Mouse (Mus musculus) testis, adult 2 months (tissue): Measurements from ENCODE around the gene Mospd3. TPM values are rescaled to one million over a fixed set of nuclear protein-coding genes. Genes with fewer than 3 reads are reported as not detected.

Source experiments
- H3K27ac ChIP-seq: fragments of 200-500 bp; 2 replicates; pipeline ENCODE4 v1.5.1; 2012; ENCODE audit warnings: low read depth, low read length; ENCODE audit not compliant: control insufficient read depth, insufficient read depth
- H3K27me3 ChIP-seq: fragments of 200-500 bp; 2 replicates; pipeline ENCODE4 v1.6.1; 2012; ENCODE audit warnings: mild to moderate bottlenecking, low read length, moderate library complexity; ENCODE audit not compliant: control insufficient read depth, insufficient read depth
- H3K36me3 ChIP-seq: fragments of 200-500 bp; 2 replicates; pipeline ENCODE4 v1.6.1; 2012; ENCODE audit warnings: mild to moderate bottlenecking, low read length; ENCODE audit not compliant: control insufficient read depth, insufficient read depth
- H3K4me1 ChIP-seq: fragments of 200-500 bp; 2 replicates; pipeline ENCODE4 v1.6.1; 2012; ENCODE audit warnings: low read length; ENCODE audit not compliant: control insufficient read depth, insufficient read depth
- H3K4me3 ChIP-seq: fragments of 200-500 bp; 2 replicates; pipeline ENCODE4 v1.5.1; 2012; ENCODE audit warnings: low read depth, mild to moderate bottlenecking, low read length, moderate library complexity, mixed read lengths; ENCODE audit not compliant: control insufficient read depth
- CTCF ChIP-seq: fragments of 200-500 bp; IDR thresholded peaks from 2 replicates; pipeline ENCODE4 v1.5.1; 2012; ENCODE audit warnings: low read depth, mild to moderate bottlenecking, inconsistent platforms, low read length, moderate library complexity; ENCODE audit not compliant: control insufficient read depth, insufficient read depth, insufficient replicate concordance
- POLR2A ChIP-seq: fragments of 200-500 bp; IDR thresholded peaks from 2 replicates; pipeline ENCODE4 v1.6.1; 2012; ENCODE audit warnings: low read depth, mild to moderate bottlenecking, inconsistent platforms, low read length, moderate library complexity; ENCODE audit not compliant: control insufficient read depth
- polyA plus RNA-seq: library from polyadenylated mRNA; depleted of rRNA; stranded (reverse); fragments of >200 nt; gene quantifications from 2 replicates; pipeline ENCODE4 v1.2.3, GENCODE M21; 2012

The Mospd3 gene
- polyA plus RNA-seq, 1 experiment: 45.2 TPM

DNA sequence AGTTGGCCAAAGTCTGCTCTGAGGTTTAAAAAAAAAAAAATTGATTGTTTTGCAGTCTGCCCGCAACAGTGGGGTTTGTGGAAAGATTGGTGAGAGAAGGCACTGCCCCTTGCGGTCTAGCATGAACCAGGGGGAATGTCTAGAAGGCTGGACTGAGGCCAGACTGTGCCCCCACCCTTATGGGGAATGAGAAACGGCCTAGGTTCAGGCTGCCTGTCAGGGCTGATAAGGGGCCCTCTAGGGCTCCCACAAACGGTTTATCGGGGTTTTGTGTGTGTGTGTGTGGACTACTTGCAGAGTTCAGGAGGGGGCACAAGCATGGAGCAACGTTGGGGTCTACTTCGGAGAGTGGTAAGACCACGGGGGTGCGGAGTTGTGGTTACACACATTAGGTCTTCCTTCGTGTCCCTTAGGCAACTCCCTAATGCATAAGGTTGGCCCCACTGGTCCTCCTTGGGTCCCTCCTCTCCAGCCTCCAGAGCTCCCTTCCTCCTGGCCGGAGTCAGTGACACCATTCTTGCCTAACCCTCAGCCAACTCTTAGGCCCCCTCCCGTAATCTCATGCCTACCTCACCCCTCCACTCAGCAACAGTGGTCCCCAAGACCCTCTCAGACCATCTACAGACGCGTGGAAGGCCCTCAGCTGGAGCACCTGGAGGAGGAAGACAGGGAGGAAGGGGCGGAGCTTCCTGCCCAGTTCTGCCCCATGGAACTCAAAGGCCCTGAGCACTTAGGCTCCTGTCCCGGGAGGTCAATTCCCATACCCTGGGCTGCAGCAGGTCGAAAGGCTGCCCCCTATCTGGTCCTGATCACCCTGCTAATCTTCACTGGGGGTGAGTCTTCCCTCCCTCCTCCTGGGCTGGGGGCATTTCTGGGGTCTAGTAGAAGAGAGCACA lies 29.9 kb downstream of the Mospd3 start:
- H3K4me3 ChIP-seq: peak overlapping the region; percentile 38
- no peaks in the 10 kb centered on the region for H3K36me3 ChIP-seq
- H3K4me1 ChIP-seq: peaks cover 41% of the 10 kb centered on the region
- no peaks in the 10 kb centered on the region for H3K27me3 ChIP-seq
- TF ChIP-seq CTCF (no peak), POLR2A (no peak)
- no peak overlapping the region for H3K27ac ChIP-seq

DNA sequence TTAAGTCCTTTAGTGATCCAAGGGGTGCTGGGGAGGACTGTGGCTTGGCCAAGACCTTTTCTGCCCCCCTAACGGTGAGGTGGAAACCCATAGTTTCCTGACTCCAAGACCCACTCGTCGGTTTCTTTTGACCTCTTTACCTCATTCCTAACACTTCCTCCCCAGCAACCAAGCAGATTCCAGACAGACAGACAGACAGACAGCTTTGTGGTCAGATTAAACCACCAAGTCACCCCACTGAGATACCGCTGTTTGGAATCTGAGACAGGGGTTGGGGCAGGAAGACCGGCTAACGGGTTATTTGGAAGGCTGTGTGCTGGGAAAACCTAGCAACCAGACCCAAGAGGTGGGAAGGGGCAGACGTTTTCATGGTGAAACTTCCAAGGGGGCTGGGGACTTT lies 30.7 kb downstream of the Mospd3 start:
- Histone ChIP-seq H3K27me3 (no peaks in the 10 kb centered on the region), H3K36me3 (no peaks in the 10 kb centered on the region), H3K27ac (no peak overlapping the region), H3K4me3 (peak overlapping the region; percentile 39), H3K4me1 (peaks cover 41% of the 10 kb centered on the region)
- TF ChIP-seq CTCF: no peak
- no peak for TF ChIP-seq POLR2A

DNA sequence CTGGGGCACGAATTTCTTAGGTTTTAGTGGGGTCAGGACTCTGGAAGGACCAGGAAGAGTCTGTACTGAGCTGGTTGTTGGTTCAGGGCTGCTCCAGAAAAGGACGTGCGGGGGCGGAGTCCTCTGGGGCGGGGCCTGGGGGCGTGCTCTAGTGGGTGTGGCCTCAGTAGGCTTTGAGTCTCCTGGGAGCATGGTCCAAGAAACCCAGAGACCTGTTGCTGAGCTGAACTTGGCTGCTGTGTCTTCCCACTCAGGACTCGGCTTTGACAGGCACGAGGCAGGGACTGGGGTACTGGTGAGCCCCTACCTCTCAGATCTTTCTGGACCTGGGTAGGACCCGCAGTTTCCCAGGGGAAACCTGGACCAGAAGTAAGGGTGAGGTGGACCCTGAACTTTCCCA lies 31.2 kb downstream of the Mospd3 start, which contains the start of gene Tfr2:
TSS of gene Tfr2 (plus strand) at position 176 of the 400 bp plus-strand sequence.
- TF ChIP-seq POLR2A: no peak
- Histone ChIP-seq H3K36me3 (no peaks in the 10 kb centered on the region), H3K27ac (no peak within 1 kb of the TSS), H3K4me3 (peak within 1 kb of the TSS; percentile 39), H3K4me1 (peaks cover 38% of the 10 kb centered on the region), H3K27me3 (no peaks in the 10 kb centered on the region)

DNA sequence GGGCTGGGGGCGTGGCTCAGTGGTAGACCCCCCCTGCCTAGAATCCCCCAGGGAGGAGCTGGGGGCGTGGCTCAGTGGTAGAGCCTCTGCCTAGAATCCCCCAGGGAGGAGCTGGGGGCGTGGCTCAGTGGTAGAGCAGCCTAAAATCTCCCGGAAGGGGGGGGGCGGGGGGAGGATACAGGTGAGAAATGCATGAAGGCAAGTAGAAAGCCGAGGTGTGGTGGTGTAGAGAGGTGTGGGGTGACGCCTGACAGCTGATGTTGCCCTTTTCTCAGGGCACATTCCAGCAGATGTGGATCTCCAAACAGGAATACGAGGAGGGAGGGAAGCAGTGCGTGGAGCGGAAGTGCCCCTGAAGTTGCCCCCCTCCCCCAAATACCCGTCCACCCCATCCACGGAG lies 31.8 kb downstream of the Mospd3 start:
- H3K4me3 ChIP-seq: peak overlapping the region; percentile 7; the same call in 1 of the 2 replicates
- no peak overlapping the region for H3K27ac ChIP-seq
- no peak for TF ChIP-seq POLR2A
- TF ChIP-seq CTCF: no peak
- no peaks in the 10 kb centered on the region for H3K27me3 ChIP-seq
- H3K36me3 ChIP-seq: no peaks in the 10 kb centered on the region
- H3K4me1 ChIP-seq: peaks cover 33% of the 10 kb centered on the region

DNA sequence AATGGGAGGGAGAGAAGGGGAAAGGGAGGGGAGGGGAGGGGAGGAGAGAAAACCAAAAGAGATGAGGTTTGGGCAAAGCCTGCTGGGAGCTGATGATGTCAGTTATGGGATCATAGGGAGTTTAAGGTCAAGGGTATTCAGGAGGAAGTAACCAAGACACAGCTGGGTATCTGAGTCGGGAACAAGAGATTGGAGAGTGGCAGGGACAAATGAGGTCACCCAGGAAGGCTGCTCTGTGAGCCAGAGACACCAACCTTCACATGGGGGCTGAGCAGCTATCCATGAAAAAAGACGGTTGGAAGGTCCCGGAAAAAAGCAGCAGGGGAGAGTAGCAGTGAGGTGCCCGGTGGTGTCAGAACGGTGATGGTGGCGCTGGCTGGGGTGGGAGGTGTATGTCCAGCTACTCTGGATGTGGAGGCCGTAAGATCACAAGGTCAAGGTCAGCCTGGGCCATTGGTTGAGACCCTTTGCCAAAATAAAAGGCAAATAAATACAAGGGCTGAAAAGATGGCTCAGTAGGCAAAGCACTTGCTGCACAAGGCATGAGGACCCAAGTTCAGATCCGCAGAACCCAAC lies 32.5 kb downstream of the Mospd3 start:
- TF ChIP-seq POLR2A (no peak), CTCF (no peak)
- Histone ChIP-seq H3K4me1 (peaks cover 33% of the 10 kb centered on the region), H3K27ac (no peak overlapping the region; the same call in 1 of the 2 replicates), H3K36me3 (no peaks in the 10 kb centered on the region), H3K27me3 (no peaks in the 10 kb centered on the region), H3K4me3 (no peak overlapping the region)

DNA sequence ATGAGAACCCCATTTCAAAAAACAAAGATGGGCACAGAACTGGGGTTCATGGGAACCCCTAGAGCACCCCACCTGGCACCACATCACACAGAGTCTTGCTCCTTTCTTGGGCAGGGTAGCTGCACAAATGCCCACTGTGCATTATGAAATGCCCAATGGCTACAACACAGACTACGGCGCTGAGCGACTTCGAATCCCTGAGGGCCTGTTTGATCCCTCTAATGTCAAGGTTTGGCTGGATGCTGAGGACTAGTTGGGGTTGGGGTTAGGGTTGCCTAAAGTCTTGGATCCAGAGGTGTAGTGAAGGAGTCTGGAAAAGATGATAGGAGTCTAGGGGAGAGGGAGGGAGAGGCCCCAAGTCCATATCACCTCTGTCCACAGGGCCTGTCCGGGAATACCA lies 34.4 kb downstream of the Mospd3 start:
- Histone ChIP-seq H3K27me3 (no peaks in the 10 kb centered on the region), H3K4me1 (peaks cover 28% of the 10 kb centered on the region), H3K27ac (no peak overlapping the region), H3K36me3 (no peaks in the 10 kb centered on the region), H3K4me3 (no peak overlapping the region)
- TF ChIP-seq CTCF (no peak), POLR2A (no peak)

DNA sequence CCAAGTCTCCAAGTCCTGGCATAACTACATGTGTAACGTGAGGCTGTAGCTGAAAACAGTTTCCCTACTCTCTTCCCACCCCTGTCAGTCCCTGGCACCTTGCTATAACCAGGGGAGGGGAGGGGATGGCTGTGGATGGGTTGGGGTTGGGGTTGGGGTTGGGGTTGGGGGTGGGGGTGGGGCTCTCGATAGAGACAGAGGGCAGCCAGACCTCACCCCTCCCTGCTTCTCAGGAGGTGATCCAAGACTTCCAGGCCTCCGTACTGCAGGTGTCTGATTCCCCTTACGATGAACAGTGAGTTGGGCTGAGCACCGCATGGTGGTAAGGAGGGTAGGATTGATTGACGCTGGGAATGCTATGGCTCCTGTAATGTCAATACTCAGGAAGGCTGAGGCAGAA lies 35.1 kb downstream of the Mospd3 start:
- TF ChIP-seq POLR2A: no peak
- TF ChIP-seq CTCF: no peak
- H3K36me3 ChIP-seq: no peaks in the 10 kb centered on the region
- H3K27me3 ChIP-seq: no peaks in the 10 kb centered on the region
- no peak overlapping the region for H3K27ac ChIP-seq
- peaks cover 22% of the 10 kb centered on the region for H3K4me1 ChIP-seq
- no peak overlapping the region for H3K4me3 ChIP-seq
